ENCODE assay signal across 8 mouse cellular contexts in the genomic region with DNA sequence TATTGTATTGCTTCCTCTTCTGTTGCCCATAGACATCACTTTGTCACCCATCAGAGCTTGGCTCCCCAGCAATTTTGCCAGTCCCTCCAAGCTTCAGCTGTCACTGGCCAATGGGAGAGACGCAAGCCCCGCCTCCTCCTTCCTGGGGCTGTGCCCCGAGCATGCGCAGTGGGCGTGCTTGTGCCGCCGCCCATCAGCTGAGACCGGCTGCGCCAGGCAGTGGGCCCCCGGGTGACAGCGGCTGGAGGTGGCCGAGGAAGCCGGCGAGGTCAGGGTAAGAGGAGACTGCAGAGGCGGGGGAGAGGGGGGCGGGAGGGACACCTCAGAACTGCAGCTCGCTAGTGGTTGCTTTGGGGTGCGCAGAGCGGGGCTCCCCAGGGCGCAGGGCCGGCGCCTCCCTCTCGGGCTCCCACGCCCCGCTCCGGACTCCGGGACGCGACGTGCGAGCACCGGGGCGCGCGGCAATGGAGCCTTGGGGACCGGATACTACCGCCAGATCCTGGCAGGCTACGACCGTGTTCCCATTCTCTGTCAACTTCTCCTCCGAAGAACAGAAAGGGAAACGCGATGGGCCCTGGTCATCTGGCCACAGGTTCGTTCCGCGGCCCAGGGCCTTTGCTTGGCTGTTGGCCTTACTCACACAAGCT. TPM values are rescaled to one million over a fixed set of nuclear protein-coding genes. Genes with fewer than 3 reads are reported as not detected.
DNase-seq lines count a peak whose midpoint lies in the region; ATAC-seq lines count a peak whose summit lies in the region.

A gene (plus strand): TSS at position 168 of the 647 bp plus-strand sequence.

- ATAC-seq in hindbrain, embryonic 13.5 days (ENCODE audit: low FRiP score) = peak; percentile 98

- H3K4me2 ChIP-seq in hindbrain, embryonic 13.5 days = peak within 1 kb of the TSS; percentile 65

- peak within 1 kb of the TSS; percentile 85 for H3K4me3 ChIP-seq in hindbrain, embryonic 13.5 days

- WGBS in hindbrain, embryonic 13.5 days = under 1% methylated on average over 45 of the region's 45 CpGs

- DNase-seq in NIH3T3 (ENCODE audit: low read depth) = peak; percentile 96
- peak; percentile 94 to 97 for DNase-seq in cerebellum, postnatal 10 days
- DNase-seq in frontal cortex, postnatal 14 days (ENCODE audit: low spot score in 2 of 2) = peak; percentile 80 to 84
- DNase-seq in layer of hippocampus, postnatal 25 days (ENCODE audit: extremely low spot score in 1 of 2, low spot score in 1 of 2) = peak; percentile 80 to 84
- DNase-seq in lung, postnatal 25 days (ENCODE audit: low spot score) = peak; percentile 95
- peak; percentile 96 for DNase-seq in retina, embryonic 14.5 days (ENCODE audit: low spot score)
- peak; percentile 96 for DNase-seq in thymus, postnatal 4 days

- H3K9me3 ChIP-seq in hindbrain, embryonic 13.5 days = no peaks in the 10 kb centered on the region

- H3K36me3 ChIP-seq in hindbrain, embryonic 13.5 days = peaks cover 6% of the 10 kb centered on the region; the same call in 1 of the 2 replicates

- peaks cover 32% of the 10 kb centered on the region for H3K4me1 ChIP-seq in hindbrain, embryonic 13.5 days (replicated peaks)

- peak within 1 kb of the TSS; percentile 85 for H3K27ac ChIP-seq in hindbrain, embryonic 13.5 days

- H3K27me3 ChIP-seq in hindbrain, embryonic 13.5 days = no peaks in the 10 kb centered on the region

- peak within 1 kb of the TSS; percentile 92 for H3K9ac ChIP-seq in hindbrain, embryonic 13.5 days

RNA-seq across cellular contexts. Expression of the gene that starts here (rescaled TPM):
- polyA plus RNA-seq in hindbrain, embryonic 13.5 days (2015; fragmentation: Nextera tagmentation; extraction: Ambion mirVana) = 273 and 279 TPM in 2 replicates
- 100 to 1,000 TPM; 130 to 131 TPM for total RNA-seq in layer of hippocampus, postnatal 25 days (2021)

Comparison
In these comparisons a context has a peak if more than half of its experiments do, and no peak if none do; other contexts are left out.
1. Peak in every context shown above with its lines: DNase-seq, ATAC-seq, H3K4me3 ChIP-seq and H3K27ac ChIP-seq.